Mouse (Mus musculus) frontal cortex, postnatal 10 days (tissue): ENCODE results near the gene Rhbdf1.

Experiments used
- DNase-seq, 2 experiments: peaks; one replicate each; pipeline ENCODE4 v3.0.0; 2022; ENCODE audit warnings: low spot score in 2 of 2, mixed read lengths in 1 of 2

Rhbdf1 gene

DNA sequence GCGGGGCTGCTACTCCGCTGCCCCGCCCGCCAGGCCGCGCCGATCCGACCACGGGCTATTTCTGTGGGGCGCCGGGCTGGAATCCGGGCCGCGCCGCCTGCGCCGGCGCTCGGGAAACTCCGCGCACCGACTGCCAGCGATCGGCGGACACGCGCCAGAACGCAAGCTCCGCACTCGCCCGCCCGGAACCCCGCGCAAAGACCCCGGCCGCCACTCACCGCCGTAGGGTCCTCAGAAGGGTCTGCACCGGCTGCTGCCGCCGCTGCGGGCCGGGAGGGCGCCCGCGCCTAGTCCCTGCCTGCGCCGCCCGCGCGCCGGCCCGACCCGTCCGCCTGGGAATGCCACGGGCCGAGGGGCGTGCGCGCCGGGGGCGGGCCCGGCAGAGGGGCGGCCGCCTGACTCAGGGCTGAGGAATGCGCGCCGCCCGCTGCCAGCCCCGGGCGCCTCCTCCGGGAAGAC lies at the start of gene Rhbdf1:
Rhbdf1 (minus strand) TSS at position 350 of the 459 bp plus-strand sequence.
- DNase-seq, result no peak

DNA sequence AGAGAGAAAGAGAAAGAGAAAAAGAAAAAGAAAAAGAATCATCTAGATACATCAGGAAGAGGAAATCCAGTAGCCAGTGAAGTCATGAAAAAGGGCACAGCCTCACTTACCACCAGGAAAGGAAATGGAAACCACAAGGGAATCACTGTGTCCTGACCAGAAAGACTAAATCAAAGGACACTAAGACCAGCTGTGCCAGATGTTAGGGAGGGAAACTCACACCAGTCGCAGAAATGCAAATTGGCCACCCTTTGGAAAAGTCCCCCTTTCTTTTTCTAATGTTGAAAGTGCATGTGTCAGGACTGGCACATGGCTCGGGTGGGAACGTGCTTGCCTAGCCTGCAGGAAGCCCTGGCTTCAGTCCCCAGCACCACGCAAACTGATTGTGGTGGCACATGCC lies 49.1 kb upstream of the Rhbdf1 start:
- no peak for DNase-seq

DNA sequence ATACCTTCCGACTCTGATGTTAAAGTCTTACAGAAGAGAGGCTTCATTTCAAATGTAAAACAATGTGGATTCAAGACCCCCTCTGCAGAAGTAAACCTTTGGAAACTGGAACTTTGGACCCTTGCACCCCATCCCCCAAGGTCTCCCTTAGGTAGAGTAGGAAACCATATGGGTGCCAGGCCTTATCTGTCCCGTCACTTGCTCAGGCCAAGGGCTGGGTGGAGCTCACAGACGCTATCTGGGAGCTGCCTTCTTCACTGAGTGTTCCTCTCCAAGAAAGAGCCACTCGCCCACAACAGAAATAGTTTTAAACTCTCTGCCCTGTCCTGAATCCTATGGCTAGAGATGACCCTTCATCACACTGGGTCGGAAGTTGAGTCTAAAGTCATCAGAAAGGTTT lies 46.9 kb upstream of the Rhbdf1 start:
- no peak for DNase-seq

DNA sequence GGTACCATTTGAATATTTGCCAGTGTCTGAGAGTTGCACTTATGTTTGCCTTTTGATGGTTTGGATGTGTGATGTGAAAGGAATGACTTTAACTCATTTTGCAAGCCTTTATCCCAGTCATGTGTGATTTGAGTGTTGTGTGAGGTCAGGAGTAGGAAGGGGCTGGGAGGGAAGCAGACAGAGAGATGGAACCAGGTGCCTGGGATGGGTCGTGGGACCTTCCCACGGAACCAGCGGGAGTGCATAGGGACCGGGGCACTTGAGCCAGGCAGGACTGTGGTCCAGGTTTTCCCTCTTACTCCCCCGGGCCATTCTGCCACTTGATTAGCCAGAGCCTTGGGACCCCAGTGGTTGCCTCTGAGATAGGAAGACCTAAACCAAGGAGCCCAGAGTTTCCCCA lies 45.9 kb upstream of the Rhbdf1 start:
- DNase-seq, result no peak

DNA sequence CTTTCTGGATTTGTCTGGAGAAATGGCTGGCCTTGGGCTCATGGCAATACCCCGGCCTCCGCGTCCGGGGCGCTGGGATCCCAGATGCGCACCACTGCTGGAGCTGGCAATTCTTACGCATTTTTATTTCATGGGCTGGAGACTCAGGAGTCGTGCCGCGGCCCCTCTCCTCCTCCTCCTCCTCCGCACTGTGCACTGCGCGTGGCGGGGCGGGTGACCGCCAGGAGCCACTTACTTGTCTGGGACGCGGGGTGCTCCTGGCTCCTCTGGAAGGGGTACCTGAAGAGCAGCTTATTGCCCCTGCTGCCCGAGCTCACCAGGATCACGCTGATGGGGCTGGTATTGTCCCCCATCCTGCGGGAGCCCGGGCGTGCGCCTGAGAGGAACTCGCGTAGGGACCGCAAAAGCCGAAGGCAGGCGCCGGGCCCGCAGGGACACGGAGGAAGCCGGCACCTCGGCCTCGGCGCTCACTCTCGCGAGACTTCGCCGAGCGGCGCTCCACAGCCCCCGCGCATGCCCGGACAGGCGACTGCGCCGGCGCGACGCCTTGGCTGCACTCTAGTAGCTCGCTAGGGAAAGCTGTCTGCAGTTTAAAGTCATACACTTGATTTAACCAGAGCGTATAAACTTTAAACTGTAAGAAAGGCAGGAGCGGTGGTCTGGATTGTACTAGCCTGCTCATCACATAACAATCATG lies 45.2 kb upstream of the Rhbdf1 start, which contains the start of gene Nprl3:
Nprl3 (minus strand) TSS at position 520 of the 697 bp plus-strand sequence.
- DNase-seq, result peak; percentile 91 to 96

DNA sequence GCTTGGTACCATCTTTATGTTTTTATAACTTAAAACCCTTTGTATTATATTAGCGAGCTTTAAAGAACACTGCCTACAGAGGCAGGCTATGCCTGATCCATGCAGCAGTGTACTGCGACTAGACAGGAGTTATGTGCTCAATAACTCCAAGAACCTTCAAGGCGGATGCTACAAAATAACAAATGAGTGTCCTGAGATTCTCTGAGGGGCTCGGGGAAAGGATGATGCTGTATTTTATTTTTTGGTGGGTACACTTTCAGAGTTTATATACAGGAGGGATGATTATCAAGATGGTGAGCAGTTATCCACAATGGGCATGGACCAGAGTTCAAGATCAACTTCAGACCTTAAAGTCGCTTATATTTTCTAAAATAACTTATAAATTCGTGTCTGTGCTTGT lies 44.7 kb upstream of the Rhbdf1 start:
- DNase-seq, result no peak

DNA sequence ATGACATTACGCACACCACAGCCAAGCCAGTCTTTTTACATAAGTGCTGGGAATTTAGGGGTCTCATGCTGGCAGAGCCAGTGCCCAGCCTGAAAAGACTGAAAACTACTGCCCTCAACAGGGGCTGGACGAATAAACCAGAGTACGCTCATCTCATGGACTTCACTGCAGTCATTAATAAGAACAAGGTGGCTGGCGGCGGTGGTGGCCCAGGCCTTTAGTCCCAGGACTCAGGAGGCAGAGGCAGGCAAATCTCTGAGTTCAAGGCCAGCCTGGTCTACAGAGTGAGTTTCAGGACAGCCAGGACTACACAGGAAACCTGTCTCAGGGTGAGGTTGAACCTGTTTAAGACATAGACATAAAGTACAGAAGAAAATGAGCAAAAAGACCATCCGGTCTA lies 44.1 kb upstream of the Rhbdf1 start:
- no peak for DNase-seq

DNA sequence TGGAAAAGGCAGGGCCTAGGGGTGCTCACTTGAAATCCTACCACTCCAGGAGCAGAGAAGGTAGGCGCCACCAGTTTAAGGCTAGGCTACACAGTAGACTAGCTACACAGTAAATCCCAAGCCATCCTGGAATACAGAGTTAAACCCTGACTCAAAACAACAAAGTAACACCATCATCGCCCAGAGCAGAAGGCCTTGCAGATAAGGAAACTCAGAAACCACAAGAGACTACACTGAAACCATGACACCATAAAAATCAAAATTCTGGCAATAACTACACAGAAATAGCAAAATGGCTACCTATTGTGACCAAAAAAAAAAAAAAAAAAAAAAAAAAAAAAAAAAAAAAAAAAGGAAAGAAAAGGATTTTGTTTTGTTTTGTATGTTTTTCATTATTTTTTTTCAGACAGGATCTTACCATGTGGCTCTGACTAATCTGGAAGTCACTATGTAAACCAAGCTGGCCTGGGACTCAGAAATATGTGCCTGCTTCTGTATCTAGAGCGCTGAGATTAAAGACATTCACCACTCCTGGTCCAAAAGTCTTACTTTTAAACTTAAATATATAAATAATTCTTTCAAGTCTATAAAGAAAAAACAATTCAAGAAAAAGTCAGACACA lies 43.1 kb upstream of the Rhbdf1 start:
- DNase-seq, result no peak

DNA sequence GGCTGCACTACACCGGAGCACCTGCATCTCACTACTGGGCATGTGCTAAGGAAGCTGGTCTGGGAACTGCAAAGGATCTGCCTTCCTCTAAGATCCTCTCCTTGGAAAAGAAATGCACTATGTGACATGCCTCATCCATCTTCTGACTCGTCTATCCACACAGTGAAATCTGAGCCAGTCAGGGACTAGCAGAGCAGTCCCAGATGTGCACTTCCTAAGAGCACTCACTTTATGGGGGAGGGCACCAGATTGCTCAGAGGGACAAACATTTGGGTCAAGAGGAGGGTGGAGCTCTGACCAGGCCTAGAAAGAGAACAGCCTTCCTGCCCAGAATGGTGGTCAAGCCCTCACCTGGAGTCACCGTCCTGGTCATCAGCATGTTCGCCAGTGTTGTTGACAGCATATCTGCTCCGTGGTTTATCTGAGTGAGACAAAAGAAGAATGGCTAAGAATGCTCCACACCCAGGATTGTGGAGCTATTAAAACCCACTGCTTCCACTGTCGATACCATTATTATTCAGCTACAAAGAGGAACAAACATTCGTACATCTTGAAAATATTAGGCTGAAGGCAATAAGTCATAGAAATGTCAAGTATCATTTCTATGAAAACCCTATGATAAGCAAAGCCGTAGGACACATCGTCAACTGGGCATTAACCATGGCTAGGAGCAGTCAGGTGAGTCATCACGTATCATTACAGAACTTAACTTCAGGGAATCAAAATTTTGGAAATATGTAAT lies 40.7 kb upstream of the Rhbdf1 start:
- DNase-seq, result no peak

DNA sequence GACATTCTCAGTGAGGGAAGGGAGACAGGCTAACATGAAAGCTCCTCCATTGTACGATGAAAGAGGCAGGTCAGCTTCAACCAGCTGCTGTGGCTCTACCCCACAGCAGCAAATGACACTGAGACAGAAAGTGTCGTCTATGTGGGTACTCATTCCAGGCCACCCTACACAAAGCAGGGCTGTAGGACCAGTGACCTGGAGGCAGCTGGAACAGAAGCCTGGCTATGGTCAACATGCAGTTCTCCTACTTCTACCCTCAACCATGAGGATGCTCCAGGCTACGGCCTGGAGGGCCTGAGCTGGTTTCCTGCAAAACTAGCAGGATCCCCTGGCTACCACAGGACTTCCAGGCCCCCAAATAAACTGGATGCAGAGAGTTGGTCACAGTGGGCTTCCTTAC lies 34.5 kb upstream of the Rhbdf1 start:
- DNase-seq, result no peak

DNA sequence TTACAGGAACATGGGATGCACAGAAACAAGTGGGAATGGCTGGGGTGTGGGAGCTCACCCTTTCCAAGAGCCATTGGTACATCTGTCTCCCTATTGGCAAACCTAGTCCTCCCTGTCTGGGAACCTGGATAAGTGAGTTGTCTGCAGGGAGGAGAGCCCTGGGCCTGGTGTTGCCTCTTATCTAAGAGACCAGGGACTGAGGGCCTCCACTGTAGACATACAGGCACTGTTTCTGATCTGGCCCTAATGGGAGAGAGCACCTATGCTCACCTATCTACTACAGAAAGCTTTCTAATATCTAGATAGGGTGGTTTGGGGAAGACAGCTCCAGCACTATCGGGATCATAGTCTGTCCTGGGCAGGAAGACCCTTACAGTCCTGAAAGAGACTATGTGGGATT lies 34.0 kb upstream of the Rhbdf1 start:
- DNase-seq, result no peak

DNA sequence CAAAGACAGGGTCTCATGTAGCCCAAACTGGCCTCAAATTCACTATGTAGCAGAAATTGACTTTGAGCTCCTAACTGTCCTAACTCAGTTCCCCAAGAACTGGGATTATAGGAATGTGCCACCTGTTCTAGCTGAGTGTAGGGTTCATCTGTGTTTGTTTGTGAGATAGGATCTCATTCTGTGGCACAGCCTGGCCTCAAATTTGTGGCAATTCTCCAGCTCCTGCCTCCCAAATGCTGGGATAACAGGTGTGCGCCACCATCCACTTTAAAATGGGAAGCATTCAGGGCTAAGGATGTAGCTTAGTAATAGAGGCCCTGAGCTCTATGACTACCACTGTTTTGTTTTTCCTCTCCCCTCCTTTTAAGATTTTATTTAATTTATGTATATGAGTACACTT lies 31.0 kb upstream of the Rhbdf1 start:
- DNase-seq, result no peak

DNA sequence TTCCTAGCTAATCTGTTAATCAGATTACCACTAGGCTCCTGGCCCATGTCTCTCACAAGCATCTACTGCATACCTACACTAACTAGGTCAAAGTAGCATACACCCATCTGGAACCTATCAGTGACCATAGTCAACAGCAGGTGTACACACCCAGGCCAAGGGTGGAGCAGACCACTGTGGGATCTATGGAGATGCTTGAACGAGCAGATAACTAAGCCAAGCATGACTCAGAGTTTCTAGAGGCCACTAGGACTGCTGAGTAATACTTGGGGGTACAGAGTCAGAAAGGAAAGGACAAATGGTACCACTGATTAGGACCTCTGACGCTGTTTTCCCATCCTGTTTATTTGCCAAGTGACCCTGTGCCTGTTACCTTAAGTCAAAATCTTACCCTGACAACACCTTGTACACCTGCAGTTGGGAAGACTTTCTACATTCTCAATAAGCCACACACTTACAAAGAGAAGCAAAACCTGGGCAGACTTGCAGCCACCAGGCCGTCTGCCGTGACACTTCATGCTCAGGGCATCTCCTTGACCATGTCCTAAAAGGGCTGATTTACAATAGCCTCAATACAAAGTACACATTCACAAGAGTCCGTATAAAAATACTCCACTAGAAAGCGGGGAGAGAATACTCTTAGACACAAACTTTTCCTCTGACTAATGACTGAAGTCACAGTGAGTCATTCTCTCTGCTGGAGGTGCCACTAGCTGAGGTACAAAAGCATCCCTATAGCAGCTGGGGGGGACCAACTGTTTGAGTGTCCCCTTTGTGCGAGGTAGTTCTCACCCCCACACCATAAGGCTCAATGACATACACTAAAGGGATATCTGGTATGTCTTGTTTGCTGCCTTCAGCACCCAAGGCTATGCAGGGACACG lies 29.0 kb upstream of the Rhbdf1 start:
- DNase-seq, result no peak

DNA sequence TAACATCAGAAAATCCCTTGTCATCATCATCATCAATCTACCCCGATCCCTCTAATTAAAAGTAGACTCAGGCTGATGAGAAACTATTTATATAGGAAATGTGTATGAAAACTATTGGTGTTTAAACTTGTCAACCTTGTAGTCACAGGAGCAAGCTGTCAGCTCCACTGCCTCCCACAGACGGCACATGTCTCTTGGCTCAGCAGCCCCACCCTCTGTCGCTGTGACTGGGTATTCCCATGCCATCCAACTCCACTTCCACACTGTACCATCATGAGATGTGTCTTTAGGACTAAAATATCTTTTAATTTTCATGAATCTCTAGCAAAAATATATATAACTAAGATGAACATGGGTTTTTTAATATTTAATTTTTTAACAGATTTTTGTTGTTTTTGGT lies 26.2 kb upstream of the Rhbdf1 start:
- no peak for DNase-seq

DNA sequence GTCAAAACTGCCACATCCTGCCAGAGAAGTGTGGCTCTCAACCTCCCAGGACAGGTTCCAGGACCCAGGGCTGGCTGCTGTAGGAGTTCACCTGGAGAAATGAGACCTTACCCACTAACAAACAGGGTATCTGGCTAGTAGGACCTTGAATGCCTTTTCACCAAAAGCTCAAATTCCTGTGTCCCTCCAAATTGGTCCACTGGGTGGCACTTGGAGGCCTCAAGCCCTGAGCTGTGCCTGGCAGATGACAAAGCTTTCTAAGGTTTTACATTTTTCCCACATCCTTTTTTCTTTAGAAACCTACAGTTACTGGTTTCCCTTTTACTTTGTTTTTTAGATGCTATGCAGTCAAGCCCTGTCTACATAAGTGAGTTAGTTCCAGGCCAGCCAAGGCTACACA lies 25.0 kb upstream of the Rhbdf1 start:
- DNase-seq, result no peak

DNA sequence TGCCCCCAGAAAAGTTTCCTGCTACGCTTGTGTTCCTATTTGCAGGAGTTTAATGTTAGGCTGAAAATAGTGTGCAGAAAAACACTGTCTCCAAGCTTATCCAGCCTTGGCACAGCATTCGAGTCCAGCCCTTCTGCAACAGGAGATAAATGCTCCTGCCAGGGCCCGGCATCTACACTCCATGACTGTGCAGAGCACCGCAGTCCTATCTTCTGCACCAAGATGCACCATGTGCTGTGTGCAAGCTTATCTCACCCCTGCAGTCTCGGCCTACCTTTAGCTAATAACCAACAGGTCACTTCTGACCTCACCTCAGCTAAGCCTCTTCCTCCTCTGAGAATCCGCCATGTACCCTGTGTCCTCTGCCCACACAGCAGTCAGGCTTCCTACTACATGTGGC lies 23.5 kb upstream of the Rhbdf1 start:
- no peak for DNase-seq

DNA sequence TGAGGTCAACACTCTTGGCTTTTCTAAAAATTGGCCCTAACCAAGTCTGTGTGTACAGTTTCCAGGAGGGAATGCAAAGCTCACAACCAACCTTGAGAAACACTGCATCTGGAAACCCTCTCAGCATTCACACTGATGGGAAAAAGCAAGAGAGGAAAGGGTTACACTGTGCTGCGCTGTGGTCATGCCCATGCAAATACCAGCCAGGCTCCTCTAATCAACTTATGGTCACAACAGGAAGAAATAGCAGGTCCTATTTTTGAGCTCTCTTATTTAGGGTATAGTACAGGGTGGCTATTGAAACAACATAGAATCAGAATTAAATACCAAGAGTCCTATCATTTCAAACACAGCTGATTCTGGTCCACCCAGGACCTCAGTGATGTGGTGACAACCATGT lies 22.5 kb upstream of the Rhbdf1 start:
- DNase-seq, result no peak

DNA sequence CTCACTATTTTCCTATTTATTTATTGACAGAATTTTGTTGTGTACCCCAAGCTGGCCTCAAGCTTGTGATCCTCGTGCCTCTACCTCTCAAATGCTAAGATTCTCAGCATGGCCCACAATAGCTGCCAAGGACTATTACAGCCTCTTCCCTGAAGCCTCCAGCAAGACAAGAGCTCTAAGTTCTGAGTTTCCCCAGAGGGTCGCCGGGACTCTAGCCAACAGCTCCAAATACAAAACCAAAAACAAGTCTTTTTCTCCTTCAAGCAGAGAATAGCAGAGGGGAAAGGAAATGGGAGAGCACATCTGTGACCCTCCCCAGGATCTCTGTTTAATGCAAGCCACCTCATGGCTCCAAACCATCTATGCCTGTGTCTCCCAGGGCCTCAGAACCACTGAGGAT lies 22.0 kb upstream of the Rhbdf1 start:
- no peak for DNase-seq

DNA sequence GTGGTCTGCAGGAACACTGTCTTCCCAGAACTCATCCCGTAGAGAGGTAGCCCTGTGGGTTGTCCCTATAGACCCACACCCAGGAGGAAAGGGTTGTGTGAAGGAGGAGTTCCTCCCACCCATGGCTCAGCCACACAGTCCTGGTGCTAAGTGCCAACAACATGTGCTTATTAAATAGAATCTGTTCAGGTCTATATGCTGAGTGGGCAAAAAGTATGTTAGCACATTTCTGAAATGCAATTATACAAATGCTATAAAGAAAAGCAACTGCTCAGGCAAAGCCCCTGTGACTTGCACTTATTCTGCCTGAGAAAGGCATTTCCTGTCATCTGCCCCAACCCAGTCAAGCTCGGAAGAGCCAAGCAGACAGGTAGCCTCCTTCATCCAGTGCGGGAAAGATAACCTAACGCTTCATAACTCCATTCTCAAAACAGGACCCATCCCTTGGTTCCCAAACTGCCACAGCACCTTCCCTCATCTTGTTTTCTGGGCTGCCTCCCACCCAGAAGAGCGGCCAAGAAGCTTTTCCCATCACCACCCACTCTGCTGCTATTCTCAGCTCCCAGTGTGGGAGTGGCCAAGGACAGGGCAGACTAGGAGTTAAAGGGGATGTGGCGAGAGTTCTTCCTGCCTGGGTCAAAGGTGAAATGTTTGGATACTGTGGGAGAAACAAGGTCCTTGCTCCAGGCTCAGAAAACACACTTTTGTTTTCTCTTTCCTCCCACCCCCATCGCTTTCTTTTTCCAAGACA lies 21.3 kb upstream of the Rhbdf1 start:
- DNase-seq, result no peak

DNA sequence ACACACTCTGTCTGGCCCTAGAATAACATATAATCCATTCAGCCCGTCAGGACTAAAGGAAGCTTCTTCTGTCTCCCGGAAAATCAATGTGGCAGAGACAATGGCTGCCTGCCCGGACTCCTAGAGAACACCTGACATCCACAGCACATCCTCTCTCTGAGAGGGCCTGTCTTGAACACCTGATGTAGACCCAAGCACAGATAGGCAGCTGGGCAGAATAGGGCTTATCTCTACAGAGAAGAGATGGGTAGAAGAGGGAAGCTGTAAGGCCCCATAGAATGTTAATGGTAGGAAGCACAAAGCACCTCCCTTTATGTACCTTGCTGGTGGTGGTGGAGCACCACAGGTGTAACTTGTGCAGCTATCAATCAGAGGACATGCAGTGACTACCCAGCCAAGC lies 20.1 kb upstream of the Rhbdf1 start:
- no peak for DNase-seq

DNA sequence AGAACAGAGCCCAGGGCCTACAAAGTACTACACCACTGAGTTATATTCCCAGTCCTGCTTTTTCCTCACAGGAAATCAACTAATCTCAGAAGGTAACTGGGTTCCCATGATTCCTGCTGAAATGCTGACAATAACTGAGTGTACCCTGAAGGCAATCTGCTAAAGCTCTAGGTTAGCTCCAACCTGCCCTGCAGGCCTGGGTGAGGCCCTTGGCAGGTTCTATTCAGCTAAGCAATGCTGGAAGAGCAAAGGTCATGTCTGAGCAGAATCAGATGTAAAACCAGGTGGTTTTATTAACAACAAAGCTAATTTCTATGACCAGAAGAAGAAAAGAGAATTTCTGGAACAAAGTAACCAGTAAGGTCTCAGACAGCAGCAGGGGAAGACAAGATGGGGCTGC lies 19.3 kb upstream of the Rhbdf1 start:
- no peak for DNase-seq
